In the genomic region with DNA sequence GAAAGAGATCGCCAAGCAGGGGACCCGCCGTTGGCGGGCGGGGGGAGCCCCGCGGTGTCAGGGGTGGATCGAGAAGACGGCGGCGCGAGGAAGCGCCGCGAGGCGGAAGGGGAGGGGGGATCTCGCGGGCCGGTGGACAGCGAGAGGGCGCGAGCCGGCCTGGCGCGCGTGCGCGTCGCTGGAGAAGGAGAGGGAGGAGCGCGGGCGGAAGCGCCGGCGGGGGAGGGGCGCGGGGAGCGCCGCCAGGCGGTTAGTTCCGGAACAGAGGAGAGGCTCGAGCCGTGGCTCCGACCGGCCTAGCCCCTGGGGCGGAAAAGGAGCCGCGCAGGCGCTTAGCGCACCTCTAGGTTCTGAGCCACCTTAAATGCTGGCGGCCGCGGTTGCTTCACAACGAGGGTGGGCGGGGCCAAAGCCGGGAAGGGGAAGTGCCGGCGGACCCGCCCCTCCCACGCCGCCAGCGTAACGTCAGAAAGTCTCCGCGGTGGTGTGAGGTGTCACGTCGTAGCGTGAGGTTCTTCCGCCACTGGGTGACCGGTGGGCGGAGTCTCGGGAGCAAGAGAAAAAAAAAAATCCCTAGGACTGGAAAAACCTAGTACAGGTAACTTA, we compare ENCODE assay signal across 8 mouse cellular contexts. TPM values are rescaled to one million over a fixed set of nuclear protein-coding genes. Genes with fewer than 3 reads are reported as not detected.
DNase-seq lines count a peak whose midpoint lies in the region; ATAC-seq and TF ChIP-seq lines count a peak whose summit lies in the region.

Gene Atxn2l, minus strand, starts transcription at position 165 of the 606 bp plus-strand sequence.

- peak; percentile 99 for DNase-seq in heart, postnatal 10 days
- DNase-seq in large intestine, adult 2 months (ENCODE audit: low read depth, low spot score): peak; percentile 94
- peak; percentile 99 for DNase-seq in liver, postnatal 0 days
- DNase-seq in testis, postnatal 10 days (ENCODE audit: low spot score): peak; percentile 100

- peak within 1 kb of the TSS; percentile 87 for H3K27ac ChIP-seq in ES-Bruce4 (ENCODE audit: insufficient read depth, low read length)
- peak within 1 kb of the TSS; percentile 100 for H3K27ac ChIP-seq in forebrain, embryonic 13.5 days
- H3K27ac ChIP-seq in liver, postnatal 0 days (ENCODE audit: low read depth): peak within 1 kb of the TSS; percentile 97
- H3K27ac ChIP-seq in neural tube, embryonic 14.5 days (ENCODE audit: low read depth, low read length): peak within 1 kb of the TSS; percentile 99

- intact Hi-C loops in heart, postnatal 10 days (cut with DNase I): no loop called here

- peak; percentile 72 for TF ChIP-seq POLR2A in ES-Bruce4 (IDR thresholded peaks at IDR 0.05; ENCODE audit: insufficient read depth, low read length)

- peak within 1 kb of the TSS; percentile 100 for H3K9ac ChIP-seq in ES-Bruce4 (ENCODE audit: low read depth, poor library complexity, severe bottlenecking)
- H3K9ac ChIP-seq in forebrain, embryonic 13.5 days: peak within 1 kb of the TSS; percentile 96
- peak within 1 kb of the TSS; percentile 100 for H3K9ac ChIP-seq in liver, postnatal 0 days (replicated peaks)
- peak within 1 kb of the TSS; percentile 100 for H3K9ac ChIP-seq in neural tube, embryonic 14.5 days (replicated peaks; ENCODE audit: low read depth, low read length)

- peak; percentile 88 for ATAC-seq in cerebellum, adult (ENCODE audit: insufficient number of reproducible peaks, low FRiP score, low TSS enrichment)
- ATAC-seq in forebrain, embryonic 13.5 days: peak; percentile 85
- ATAC-seq in liver, postnatal 0 days: peak; percentile 86
- peak; percentile 85 for ATAC-seq in neural tube, embryonic 14.5 days (ENCODE audit: low read depth)

- H3K9me3 ChIP-seq in ES-Bruce4 (replicated peaks; ENCODE audit: control insufficient read depth, insufficient read depth, low read length, poor library complexity, severe bottlenecking): no peaks in the 10 kb centered on the region
- no peaks in the 10 kb centered on the region for H3K9me3 ChIP-seq in forebrain, embryonic 13.5 days (replicated peaks)
- no peaks in the 10 kb centered on the region for H3K9me3 ChIP-seq in liver, postnatal 0 days (ENCODE audit: low read length)
- no peaks in the 10 kb centered on the region for H3K9me3 ChIP-seq in neural tube, embryonic 14.5 days (ENCODE audit: control insufficient read depth, low read length)

- 0% methylated on average over 50 of the region's 72 CpGs for whole genome bisulfite sequencing in forebrain, embryonic 13.5 days
- WGBS in large intestine, adult 2 months: under 1% methylated on average over 67 of the region's 72 CpGs
- 0% methylated on average over 34 of the region's 72 CpGs for WGBS in liver, postnatal 0 days (ENCODE audit: insufficient replicate concordance)
- under 1% methylated on average over 63 of the region's 72 CpGs for WGBS in neural tube, embryonic 14.5 days

- peak; percentile 34 for TF ChIP-seq CTCF in ES-Bruce4 (IDR thresholded peaks at IDR 0.05; ENCODE audit: low read depth, low read length)
- TF ChIP-seq CTCF in liver, postnatal 0 days (IDR thresholded peaks at IDR 0.05; ENCODE audit: low read depth): peak; percentile 68

- H3K4me2 ChIP-seq in forebrain, embryonic 13.5 days: peak within 1 kb of the TSS; percentile 76
- H3K4me2 ChIP-seq in liver, postnatal 0 days (ENCODE audit: low read depth, low read length): peak within 1 kb of the TSS; percentile 84
- peak within 1 kb of the TSS; percentile 62 for H3K4me2 ChIP-seq in neural tube, embryonic 14.5 days (ENCODE audit: low read depth, low read length)

- peak; percentile 87; the same call in 1 of the 2 replicates for TF ChIP-seq EP300 in ES-Bruce4 (IDR thresholded peaks at IDR 0.05; ENCODE audit: insufficient read depth, low read depth, low read length)
- peak; percentile 88; the same call in 1 of the 2 replicates for TF ChIP-seq EP300 in liver, postnatal 0 days (IDR thresholded peaks at IDR 0.05; ENCODE audit: low read depth)

- peaks cover 29% of the 10 kb centered on the region for H3K36me3 ChIP-seq in ES-Bruce4 (ENCODE audit: control insufficient read depth, insufficient read depth, low read length, poor library complexity, severe bottlenecking)
- H3K36me3 ChIP-seq in forebrain, embryonic 13.5 days (ENCODE audit: poor library complexity, severe bottlenecking): peaks cover 29% of the 10 kb centered on the region
- H3K36me3 ChIP-seq in liver, postnatal 0 days (replicated peaks; ENCODE audit: insufficient read depth, low read length): peaks cover 29% of the 10 kb centered on the region
- H3K36me3 ChIP-seq in neural tube, embryonic 14.5 days (ENCODE audit: control insufficient read depth, insufficient read depth, low read length): peaks cover 27% of the 10 kb centered on the region

- H3K27me3 ChIP-seq in ES-Bruce4 (ENCODE audit: control insufficient read depth, insufficient read depth, low read length, poor library complexity, severe bottlenecking): no peaks in the 10 kb centered on the region
- H3K27me3 ChIP-seq in forebrain, embryonic 13.5 days: no peaks in the 10 kb centered on the region
- no peaks in the 10 kb centered on the region for H3K27me3 ChIP-seq in liver, postnatal 0 days (ENCODE audit: insufficient read depth, low read length)
- no peaks in the 10 kb centered on the region for H3K27me3 ChIP-seq in neural tube, embryonic 14.5 days (ENCODE audit: control insufficient read depth, insufficient read depth, low read length)

- H3K4me1 ChIP-seq in ES-Bruce4 (ENCODE audit: control insufficient read depth, insufficient read depth, low read length): peaks cover 2% of the 10 kb centered on the region
- peaks cover 11% of the 10 kb centered on the region for H3K4me1 ChIP-seq in forebrain, embryonic 13.5 days
- peaks cover 10% of the 10 kb centered on the region for H3K4me1 ChIP-seq in liver, postnatal 0 days (ENCODE audit: insufficient read depth)
- peaks cover 10% of the 10 kb centered on the region for H3K4me1 ChIP-seq in neural tube, embryonic 14.5 days (ENCODE audit: control insufficient read depth, insufficient read depth, low read length)

- peak within 1 kb of the TSS; percentile 92 for H3K4me3 ChIP-seq in ES-Bruce4 (ENCODE audit: low read depth, low read length)
- peak within 1 kb of the TSS; percentile 100 for H3K4me3 ChIP-seq in forebrain, embryonic 13.5 days
- peak within 1 kb of the TSS; percentile 80 for H3K4me3 ChIP-seq in liver, postnatal 0 days (ENCODE audit: low read depth, low read length)
- peak within 1 kb of the TSS; percentile 100 for H3K4me3 ChIP-seq in neural tube, embryonic 14.5 days (ENCODE audit: low read depth, low read length)

RNA-seq across cellular contexts. Expression of gene Atxn2l, which starts in this region (rescaled TPM):
- polyA plus RNA-seq in ES-Bruce4 (2011; ENCODE audit: insufficient read depth, insufficient read length, low read depth, missing spikeins): 160 and 172 TPM in 2 replicates
- polyA plus RNA-seq in forebrain, embryonic 13.5 days (2015; fragmentation: Nextera tagmentation; extraction: Ambion mirVana): 52.4 and 60.0 TPM in 2 replicates
- total RNA-seq in heart, postnatal 10 days (2021): 10 to 100 TPM; 54.2 to 54.5 TPM
- polyA plus RNA-seq in large intestine, adult 2 months (2012; rRNA removed): 63.3 and 106 TPM in 2 replicates
- 12.0 and 13.6 TPM in 2 replicates for polyA plus RNA-seq in liver, postnatal 0 days (2015; fragmentation: Nextera tagmentation; extraction: Ambion mirVana)
- polyA plus RNA-seq in neural tube, embryonic 14.5 days (2014; fragmentation: Nextera tagmentation; extraction: Ambion mirVana): 68.5 and 68.9 TPM in 2 replicates

Comparison
In these comparisons a context has a peak if more than half of its experiments do, and no peak if none do; other contexts are left out.
1. Peak in every context shown above with its lines: DNase-seq, ATAC-seq, H3K4me3 ChIP-seq and H3K27ac ChIP-seq.